Mouse (Mus musculus) splenic B cell, adult 2 months (primary cell): ENCODE data around the gene Gm2916.
"Not testable (repeated sequence)": the region's sequence is repeated elsewhere in the genome, so short reads cannot be mapped to it uniquely, and the experiment has no call there.

Experiments
- DNase-seq: peaks from one replicate; pipeline ENCODE4 v3.0.0-alpha.2; 2011; ENCODE audit warnings: low read depth, low spot score
- H3K27me3 ChIP-seq: 2 replicates; pipeline ENCODE4 v1.6.1; 2012; ENCODE audit warnings: mild to moderate bottlenecking, low read length, moderate library complexity, mixed read lengths; ENCODE audit not compliant: control insufficient read depth, poor library complexity, insufficient read depth, severe bottlenecking
- H3K36me3 ChIP-seq: 2 replicates; pipeline ENCODE4 v1.6.1; 2012; ENCODE audit warnings: mild to moderate bottlenecking, low read length, moderate library complexity, mixed read lengths; ENCODE audit not compliant: control insufficient read depth, poor library complexity, insufficient read depth, severe bottlenecking

Gm2916 gene

GRCm38 (mm10) chr14:3883872-3884271 is at the start of gene Gm2916:
TSS of gene Gm2916 (plus strand) at chr14:3884172.
- not testable (repeated sequence) for H3K27me3 ChIP-seq, DNase-seq, H3K36me3 ChIP-seq

DNA sequence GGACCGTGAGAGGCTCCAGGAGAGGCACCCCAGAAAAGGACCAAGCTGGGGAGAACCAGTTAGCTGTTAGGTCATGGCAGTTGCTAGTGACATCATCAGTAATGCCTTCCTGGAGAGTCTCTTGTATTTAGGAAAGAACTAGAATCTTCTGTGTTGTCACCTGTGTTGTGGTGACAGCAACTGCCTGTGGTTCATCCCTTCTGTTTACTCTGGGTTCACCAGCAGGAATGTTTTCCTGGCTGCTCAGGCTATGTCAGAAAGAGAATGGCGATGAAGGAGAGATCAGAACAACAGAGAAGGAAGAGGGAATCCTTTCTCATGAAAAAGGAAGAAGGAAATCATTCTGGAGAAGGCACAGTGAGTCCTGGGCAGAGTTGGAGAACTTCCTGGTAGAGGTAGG is 38.0 kb upstream of the Gm2916 start, which contains the start of gene Gm3033:
TSS of gene Gm3033 (plus strand) at position 301 of the 400 bp plus-strand sequence.
- H3K27me3 ChIP-seq, DNase-seq, H3K36me3 ChIP-seq: not testable (repeated sequence)

DNA sequence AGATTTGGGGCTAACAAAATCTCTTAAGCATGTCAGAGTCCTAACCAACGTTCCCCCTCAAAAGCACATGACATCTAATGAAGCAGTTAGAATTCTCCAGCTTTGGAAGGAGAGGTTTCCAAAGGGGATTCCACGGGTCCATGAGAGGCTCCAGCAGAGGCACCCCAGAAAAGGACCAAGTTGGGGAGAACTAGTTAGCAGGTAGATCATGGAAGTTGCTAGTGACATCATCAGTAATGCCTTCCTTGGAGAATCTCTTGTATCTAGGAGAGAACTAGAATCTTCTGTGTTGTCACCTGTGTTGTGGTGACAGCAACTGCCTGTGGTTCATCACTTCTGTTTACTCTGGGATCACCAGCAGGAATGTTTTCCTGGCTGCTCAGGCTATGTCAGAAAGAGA is 47.5 kb downstream of the Gm2916 start, which contains the start of gene Gm3029:
TSS of gene Gm3029 (plus strand) at position 301 of the 400 bp plus-strand sequence.
- not testable (repeated sequence) for H3K27me3 ChIP-seq, DNase-seq, H3K36me3 ChIP-seq

- DNase-seq, H3K27me3 ChIP-seq: not testable (repeated sequence)
Observed at GRCm38 (mm10) chr14:3963247-3963646, 79.3 kb downstream of the Gm2916 start, which contains the start of gene Gm3095. TSS of gene Gm3095 (plus strand) at chr14:3963547.

More at GRCm38 (mm10) chr14:3963247-3963646, 79.3 kb downstream of the Gm2916 start, which contains the start of gene Gm3095:
- not testable (repeated sequence) for H3K36me3 ChIP-seq
